Mouse (Mus musculus): Measurements from ENCODE around the gene Qpctl.
"Not testable (repeated sequence)": the region's sequence is repeated elsewhere in the genome, so short reads cannot be mapped to it uniquely, and the experiment has no call there.

Gene Qpctl

GRCm38 (mm10) chr7:19164189-19164588 lies 15.1 kb upstream of the Qpctl start:
- DNase-seq (ENCODE audit: low spot score in 2 of 2): no peak

- no peak for DNase-seq (ENCODE audit: low spot score in 2 of 2)
Measured at GRCm38 (mm10) chr7:19163752-19164151, 14.7 kb upstream of the Qpctl start.

- DNase-seq (ENCODE audit: low spot score in 2 of 2): no peak
Measured at GRCm38 (mm10) chr7:19162928-19163327, 13.8 kb upstream of the Qpctl start.

GRCm38 (mm10) chr7:19160115-19160514 lies 11.0 kb upstream of the Qpctl start:
- no peak for DNase-seq (ENCODE audit: low spot score in 2 of 2)

- DNase-seq (ENCODE audit: low spot score in 2 of 2): no peak
Measured at GRCm38 (mm10) chr7:19159411-19159810, 10.3 kb upstream of the Qpctl start.

GRCm38 (mm10) chr7:19158601-19159000 lies 9.5 kb upstream of the Qpctl start:
- DNase-seq (ENCODE audit: low spot score in 2 of 2): no peak

GRCm38 (mm10) chr7:19157160-19157800 lies 8.2 kb upstream of the Qpctl start:
- DNase-seq (ENCODE audit: low spot score in 2 of 2): peak; percentile 89 to 93

GRCm38 (mm10) chr7:19155825-19156475 lies 6.9 kb upstream of the Qpctl start:
- DNase-seq (ENCODE audit: low spot score in 2 of 2): peak in 1 of 2 experiments; percentile 42

GRCm38 (mm10) chr7:19154796-19155195 lies 5.7 kb upstream of the Qpctl start:
- no peak for DNase-seq (ENCODE audit: low spot score in 2 of 2)

- DNase-seq (ENCODE audit: low spot score in 2 of 2): not testable (repeated sequence)
Measured at GRCm38 (mm10) chr7:19151121-19151520, 2.0 kb upstream of the Qpctl start.

GRCm38 (mm10) chr7:19149626-19150025 lies 535 bp upstream of the Qpctl start, which contains the start of gene Snrpd2:
TSS of gene Snrpd2 (plus strand) at chr7:19149722.
- DNase-seq (ENCODE audit: low spot score in 2 of 2): peak; percentile 94 to 99

GRCm38 (mm10) chr7:19148180-19148874 lies 764 bp downstream of the Qpctl start:
- no peak for DNase-seq (ENCODE audit: low spot score in 2 of 2)

- no peak for DNase-seq (ENCODE audit: low spot score in 2 of 2)
Measured at GRCm38 (mm10) chr7:19147497-19148045, 1.5 kb downstream of the Qpctl start.

GRCm38 (mm10) chr7:19146793-19147192 lies 2.3 kb downstream of the Qpctl start:
- no peak for DNase-seq (ENCODE audit: low spot score in 2 of 2)

- DNase-seq (ENCODE audit: low spot score in 2 of 2): peak in 1 of 2 experiments; percentile 76
Measured at GRCm38 (mm10) chr7:19137380-19137779, 11.7 kb downstream of the Qpctl start.

- DNase-seq (ENCODE audit: low spot score in 2 of 2): no peak
Measured at GRCm38 (mm10) chr7:19136673-19137334, 12.3 kb downstream of the Qpctl start.

GRCm38 (mm10) chr7:19136168-19136567 lies 12.9 kb downstream of the Qpctl start:
- DNase-seq (ENCODE audit: low spot score in 2 of 2): no peak

- peak; percentile 74 to 93 for DNase-seq (ENCODE audit: low spot score in 2 of 2)
Measured at GRCm38 (mm10) chr7:19131324-19131848, 17.7 kb downstream of the Qpctl start.

GRCm38 (mm10) chr7:19130657-19131056 lies 18.4 kb downstream of the Qpctl start:
- DNase-seq (ENCODE audit: low spot score in 2 of 2): peak in 1 of 2 experiments; percentile 40

GRCm38 (mm10) chr7:19129396-19129795 lies 19.7 kb downstream of the Qpctl start:
- DNase-seq (ENCODE audit: low spot score in 2 of 2): no peak

GRCm38 (mm10) chr7:19127744-19128143 lies 21.3 kb downstream of the Qpctl start:
- DNase-seq (ENCODE audit: low spot score in 2 of 2): no peak

GRCm38 (mm10) chr7:19124713-19125112 lies 24.4 kb downstream of the Qpctl start:
- no peak for DNase-seq (ENCODE audit: low spot score in 2 of 2)

All from spleen, postnatal 10 days (tissue).